In genomic region chr4:116245926-116246325, GRCm38 (mm10) we compare ENCODE assay signal across 7 mouse cellular contexts. TPM values are rescaled to one million over a fixed set of nuclear protein-coding genes. Genes with fewer than 3 reads are reported as not detected.
A peak's percentile ranks its signal among the peaks of the same experiment; 100 is the strongest.
DNase-seq lines count a peak whose midpoint lies in the region; ATAC-seq lines count a peak whose summit lies in the region.
"Not testable (repeated sequence)": the region's sequence is repeated elsewhere in the genome, so short reads cannot be mapped to it uniquely, and the experiment has no call there.

No protein-coding gene starts in this region.

- 44% methylated on average over 3 of the region's 3 CpGs for WGBS in embryonic facial prominence, embryonic 10.5 days
- WGBS in hindbrain, embryonic 11.5 days = 48% methylated on average over 3 of the region's 3 CpGs

- H3K9ac ChIP-seq in hindbrain, embryonic 11.5 days (ENCODE audit: low read depth, low read length) = not testable (repeated sequence)

- not testable (repeated sequence) for ATAC-seq in hindbrain, embryonic 11.5 days (ENCODE audit: low FRiP score)
- peak; percentile 75 for ATAC-seq in megakaryocyte progenitor cell, adult 5-6 weeks (replicated peaks; ENCODE audit: poor library complexity)

- H3K4me1 ChIP-seq in embryonic facial prominence, embryonic 10.5 days; hindbrain, embryonic 11.5 days (replicated peaks; ENCODE audit: control insufficient read depth, insufficient read depth, low read length): not testable (repeated sequence)

- peak; percentile 30 for DNase-seq in MEL-GATA-1-ER (ENCODE audit: extremely low read depth, low read depth)
- peak; percentile 40 for DNase-seq in brain, adult 2 months (ENCODE audit: low read depth, low spot score)
- peak; percentile 13 for DNase-seq in embryonic facial prominence, embryonic 10.5 days (ENCODE audit: low spot score)
- DNase-seq in hindbrain, embryonic 11.5 days (ENCODE audit: low spot score) = peak; percentile 23
- DNase-seq in left cerebral cortex, postnatal 4 days = peak; percentile 29
- DNase-seq in spleen, postnatal 14 days (ENCODE audit: low spot score in 2 of 2) = peak; percentile 11 to 43

- not testable (repeated sequence) for H3K27me3 ChIP-seq in embryonic facial prominence, embryonic 10.5 days (replicated peaks; ENCODE audit: low read depth, poor library complexity, severe bottlenecking); hindbrain, embryonic 11.5 days (ENCODE audit: control insufficient read depth, insufficient read depth, low read length)

- H3K27ac ChIP-seq in embryonic facial prominence, embryonic 10.5 days (replicated peaks); hindbrain, embryonic 11.5 days (ENCODE audit: low read depth, low read length): not testable (repeated sequence)

- H3K4me2 ChIP-seq in hindbrain, embryonic 11.5 days (replicated peaks; ENCODE audit: low read depth, low read length) = not testable (repeated sequence)

- H3K4me3 ChIP-seq in embryonic facial prominence, embryonic 10.5 days; hindbrain, embryonic 11.5 days (ENCODE audit: low read depth, low read length): not testable (repeated sequence)

- intact Hi-C loops in left cerebral cortex, postnatal 4 days (cut with DNase I) = not testable (repeated sequence)

- not testable (repeated sequence) for H3K9me3 ChIP-seq in embryonic facial prominence, embryonic 10.5 days; hindbrain, embryonic 11.5 days (ENCODE audit: control insufficient read depth, low read length)

- peaks cover 30% of the 10 kb centered on the region for H3K36me3 ChIP-seq in embryonic facial prominence, embryonic 10.5 days (replicated peaks)
- H3K36me3 ChIP-seq in hindbrain, embryonic 11.5 days (ENCODE audit: control insufficient read depth, insufficient read depth, low read length) = not testable (repeated sequence)

RNA-seq across cellular contexts. Expression of gene Pik3r3, which starts 24.5 kb away (rescaled TPM):
- polyA plus RNA-seq in embryonic facial prominence, embryonic 10.5 days (2016; fragmentation: Nextera tagmentation; extraction: Ambion mirVana) = 43.7 and 45.7 TPM in 2 replicates
- 75.9 and 103 TPM in 2 replicates for polyA plus RNA-seq in hindbrain, embryonic 11.5 days (2014; fragmentation: Nextera tagmentation; extraction: Ambion mirVana)
- 10 to 100 TPM; 32.2 to 32.4 TPM for total RNA-seq in left cerebral cortex, postnatal 4 days (2021)
- 0.07 TPM in 2 replicates for total RNA-seq in megakaryocyte progenitor cell, adult 5-6 weeks (2015)
- 0.29 and 1.1 TPM in 2 replicates for total RNA-seq in megakaryocyte progenitor cell, adult 5-6 weeks (2017)

Comparison
In these comparisons a context has a peak if more than half of its experiments do, and no peak if none do; other contexts are left out.
1. RNA of gene Pik3r3, which starts 24.5 kb away (total RNA-seq): 32.2 to 32.4 TPM in left cerebral cortex, postnatal 4 days; 0.07 to 1.1 TPM in megakaryocyte progenitor cell, adult 5-6 weeks; every median in the first group is over 10 times any median in the second.
2. Peak in every context shown above with its lines, with median percentiles within 50 percentile points of each other: DNase-seq.